Mouse (Mus musculus): Measurements from ENCODE around the gene Flywch1. TPM values are rescaled to one million over a fixed set of nuclear protein-coding genes. Genes with fewer than 3 reads are reported as not detected.

Gene Flywch1
- polyA plus RNA-seq (2016; fragmentation: Nextera tagmentation; extraction: Ambion mirVana): 64.1 and 67.5 TPM in 2 replicates

DNA sequence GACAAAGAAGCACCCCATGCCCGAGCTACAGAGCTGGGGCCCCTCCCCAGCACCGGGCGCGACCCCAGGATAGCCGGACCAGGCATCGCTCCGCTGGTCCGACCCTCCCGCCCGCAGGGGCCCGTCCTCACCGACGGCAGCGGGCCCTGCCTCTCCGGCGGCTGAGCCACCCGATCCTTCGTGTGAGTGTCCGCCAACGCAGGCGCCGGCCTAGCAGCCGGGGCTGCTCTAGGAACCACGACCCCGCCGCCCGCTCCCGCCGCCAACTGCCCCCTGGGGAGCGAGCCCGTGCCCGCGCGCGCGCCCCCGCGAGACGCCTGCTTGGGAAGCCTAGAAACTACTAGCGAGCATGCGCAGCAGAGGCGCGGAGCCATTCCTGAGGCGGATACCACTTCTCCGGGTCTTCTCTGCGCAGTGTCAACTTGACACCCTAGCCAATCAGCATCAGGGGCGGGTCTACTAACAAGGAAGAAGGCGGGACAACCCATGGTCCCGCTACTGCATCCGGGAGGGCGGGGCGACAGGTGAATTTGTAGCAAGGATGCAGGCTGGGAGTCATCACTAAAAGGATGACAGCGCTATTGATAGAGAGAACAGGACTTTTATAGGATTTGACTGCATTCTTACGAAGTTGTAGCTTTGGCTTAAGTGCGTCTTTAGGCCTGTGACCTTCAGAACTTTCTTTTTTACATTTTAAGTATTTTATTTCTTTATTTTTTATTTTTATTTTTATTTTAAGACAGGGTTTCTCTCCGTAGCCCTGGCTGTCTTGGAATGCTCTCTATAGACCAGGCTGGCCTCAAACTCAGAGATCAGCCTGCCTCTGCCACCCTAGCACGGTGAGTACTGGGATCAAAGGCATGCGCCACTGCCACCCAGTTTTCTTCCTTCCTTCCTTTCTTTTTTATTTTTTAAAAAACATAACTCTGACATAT lies at the start of gene Flywch1:
Gene Flywch1, minus strand, starts transcription at position 319 of the 935 bp plus-strand sequence.
- H3K27ac ChIP-seq (ENCODE audit: poor library complexity, severe bottlenecking): peak within 1 kb of the TSS; percentile 82
- no peaks in the 10 kb centered on the region for H3K27me3 ChIP-seq (replicated peaks)
- ATAC-seq (ENCODE audit: insufficient number of reproducible peaks, low FRiP score): peak; percentile 98
- H3K4me3 ChIP-seq: peak within 1 kb of the TSS; percentile 87
- H3K4me2 ChIP-seq: peak within 1 kb of the TSS; percentile 80
- H3K4me1 ChIP-seq (replicated peaks): peaks cover 8% of the 10 kb centered on the region
- no peaks in the 10 kb centered on the region for H3K9me3 ChIP-seq (replicated peaks)
- H3K36me3 ChIP-seq: peaks cover 12% of the 10 kb centered on the region
- WGBS: 3% methylated on average over 58 of the region's 58 CpGs
- H3K9ac ChIP-seq: peak within 1 kb of the TSS; percentile 93

DNA sequence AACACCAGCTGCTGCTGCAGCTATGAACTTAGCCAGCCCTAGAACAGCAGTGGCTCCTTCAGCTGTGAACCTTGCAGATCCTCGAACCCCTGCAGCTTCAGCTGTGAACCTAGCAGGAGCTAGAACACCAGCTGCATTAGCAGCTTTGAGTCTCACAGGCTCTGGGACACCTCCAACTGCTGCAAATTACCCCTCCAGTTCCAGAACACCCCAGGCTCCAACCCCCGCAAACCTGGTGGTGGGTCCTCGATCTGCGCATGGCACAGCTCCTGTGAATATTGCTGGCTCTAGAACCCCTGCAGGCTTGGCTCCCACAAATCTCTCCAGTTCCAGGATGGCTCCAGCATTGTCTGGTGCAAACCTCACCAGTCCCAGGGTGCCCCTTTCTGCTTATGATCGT lies 49.3 kb upstream of the Flywch1 start:
- WGBS: 94% methylated on average over 5 of the region's 5 CpGs
- H3K9ac ChIP-seq: no peak overlapping the region
- H3K4me3 ChIP-seq: no peak overlapping the region
- H3K36me3 ChIP-seq: peaks cover 99% of the 10 kb centered on the region
- H3K4me1 ChIP-seq (replicated peaks): 0 out of 2 replicates have a peak, but pooled peaks cover 4% of the 10 kb centered on the region
- H3K27ac ChIP-seq (ENCODE audit: poor library complexity, severe bottlenecking): no peak overlapping the region
- H3K27me3 ChIP-seq (replicated peaks): no peaks in the 10 kb centered on the region
- H3K9me3 ChIP-seq (replicated peaks): peaks cover 14% of the 10 kb centered on the region
- no peak overlapping the region for H3K4me2 ChIP-seq
- no peak for ATAC-seq (ENCODE audit: insufficient number of reproducible peaks, low FRiP score)

DNA sequence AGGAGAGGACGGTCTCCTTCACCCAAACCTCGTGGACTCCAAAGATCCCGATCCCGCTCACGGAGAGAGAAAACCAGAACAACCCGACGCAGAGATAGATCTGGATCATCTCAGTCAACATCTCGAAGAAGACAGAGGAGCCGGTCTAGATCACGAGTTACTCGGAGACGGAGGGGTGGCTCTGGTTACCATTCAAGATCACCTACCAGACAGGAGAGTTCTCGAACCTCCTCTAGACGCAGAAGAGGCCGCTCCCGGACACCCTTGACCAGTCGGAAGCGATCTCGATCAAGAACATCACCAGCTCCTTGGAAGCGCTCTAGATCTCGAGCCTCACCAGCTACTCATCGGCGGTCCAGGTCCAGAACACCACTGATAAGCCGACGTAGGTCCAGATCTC lies 47.8 kb upstream of the Flywch1 start:
- peaks cover 19% of the 10 kb centered on the region for H3K9me3 ChIP-seq (replicated peaks)
- WGBS: 98% methylated on average over 25 of the region's 25 CpGs
- peaks cover 98% of the 10 kb centered on the region for H3K36me3 ChIP-seq
- H3K4me1 ChIP-seq (replicated peaks): 0 out of 2 replicates have a peak, but pooled peaks cover 4% of the 10 kb centered on the region
- no peak overlapping the region for H3K4me2 ChIP-seq
- H3K4me3 ChIP-seq: no peak overlapping the region
- H3K27me3 ChIP-seq (replicated peaks): no peaks in the 10 kb centered on the region
- no peak overlapping the region for H3K9ac ChIP-seq
- no peak for ATAC-seq (ENCODE audit: insufficient number of reproducible peaks, low FRiP score)
- no peak overlapping the region for H3K27ac ChIP-seq (ENCODE audit: poor library complexity, severe bottlenecking)

DNA sequence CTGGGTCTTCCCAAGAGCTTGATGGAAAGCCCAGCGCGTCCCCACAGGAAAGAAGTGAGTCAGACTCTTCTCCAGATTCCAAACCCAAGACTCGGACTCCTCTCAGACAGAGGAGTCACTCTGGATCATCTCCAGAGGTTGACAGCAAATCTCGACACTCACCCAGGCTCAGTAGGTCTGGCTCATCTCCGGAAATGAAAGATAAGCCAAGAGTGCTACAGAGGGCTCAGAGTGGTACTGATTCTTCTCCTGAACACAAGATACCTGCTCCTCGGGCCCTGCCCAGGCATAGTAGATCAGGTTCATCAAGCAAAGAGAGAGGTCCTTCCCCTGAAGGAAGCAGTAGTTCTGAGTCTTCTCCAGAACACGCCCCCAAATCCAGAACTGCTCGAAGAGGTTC lies 47.2 kb upstream of the Flywch1 start:
- peaks cover 98% of the 10 kb centered on the region for H3K36me3 ChIP-seq
- H3K4me3 ChIP-seq: no peak overlapping the region
- 95% methylated on average over 8 of the region's 8 CpGs for WGBS
- H3K27ac ChIP-seq (ENCODE audit: poor library complexity, severe bottlenecking): no peak overlapping the region
- no peak overlapping the region for H3K9ac ChIP-seq
- ATAC-seq (ENCODE audit: insufficient number of reproducible peaks, low FRiP score): no peak
- H3K4me1 ChIP-seq (replicated peaks): 0 out of 2 replicates have a peak, but pooled peaks cover 4% of the 10 kb centered on the region
- no peak overlapping the region for H3K4me2 ChIP-seq
- no peaks in the 10 kb centered on the region for H3K27me3 ChIP-seq (replicated peaks)
- H3K9me3 ChIP-seq (replicated peaks): peaks cover 19% of the 10 kb centered on the region

DNA sequence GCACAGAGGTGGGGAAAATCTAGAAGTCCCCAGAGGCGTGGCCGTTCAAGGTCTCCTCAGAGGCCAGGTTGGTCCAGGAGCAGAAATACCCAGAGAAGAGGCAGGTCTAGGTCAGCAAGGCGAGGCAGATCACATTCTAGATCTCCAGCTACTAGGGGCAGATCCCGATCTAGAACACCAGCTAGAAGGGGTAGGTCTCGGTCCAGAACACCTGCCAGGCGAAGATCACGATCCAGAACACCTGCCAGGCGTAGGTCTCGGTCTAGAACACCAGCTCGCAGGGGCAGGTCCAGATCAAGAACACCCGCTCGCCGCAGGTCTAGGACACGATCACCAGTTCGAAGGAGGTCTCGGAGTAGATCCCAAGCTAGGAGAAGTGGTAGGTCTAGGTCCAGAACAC lies 44.2 kb upstream of the Flywch1 start:
- Histone ChIP-seq H3K27me3 (replicated peaks) (no peaks in the 10 kb centered on the region), H3K36me3 (peaks cover 91% of the 10 kb centered on the region), H3K27ac (ENCODE audit: poor library complexity, severe bottlenecking) (no peak overlapping the region), H3K4me3 (no peak overlapping the region), H3K9me3 (replicated peaks) (peaks cover 19% of the 10 kb centered on the region), H3K4me2 (no peak overlapping the region), H3K4me1 (replicated peaks) (no peaks in the 10 kb centered on the region), H3K9ac (no peak overlapping the region)
- WGBS: over 99% methylated on average over 16 of the region's 16 CpGs
- no peak for ATAC-seq (ENCODE audit: insufficient number of reproducible peaks, low FRiP score)

DNA sequence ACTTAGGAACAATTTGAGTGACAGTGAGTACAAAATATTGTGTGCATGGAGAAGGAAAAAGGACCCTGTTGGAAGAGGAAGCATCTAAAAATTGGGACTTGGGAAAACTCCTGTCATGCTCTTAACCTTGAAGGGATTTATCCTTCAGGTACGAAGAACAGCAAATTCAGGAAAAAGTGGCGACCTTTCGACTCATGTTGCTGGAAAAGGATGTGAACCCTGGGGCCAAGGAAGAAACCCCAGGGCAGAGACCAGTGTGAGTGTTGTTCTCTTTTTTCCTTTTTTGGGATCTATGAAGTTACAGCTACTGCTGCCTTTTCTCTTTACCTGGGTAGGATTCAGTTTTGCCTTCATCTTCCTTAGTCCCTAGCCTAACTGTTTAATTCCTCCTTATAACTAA lies 36.5 kb upstream of the Flywch1 start:
- Histone ChIP-seq H3K36me3 (peaks cover 59% of the 10 kb centered on the region), H3K9me3 (replicated peaks) (no peaks in the 10 kb centered on the region), H3K9ac (no peak overlapping the region), H3K27ac (ENCODE audit: poor library complexity, severe bottlenecking) (no peak overlapping the region), H3K4me1 (replicated peaks) (peaks cover 23% of the 10 kb centered on the region), H3K27me3 (replicated peaks) (no peaks in the 10 kb centered on the region), H3K4me2 (no peak overlapping the region), H3K4me3 (no peak overlapping the region)
- ATAC-seq (ENCODE audit: insufficient number of reproducible peaks, low FRiP score): no peak
- 89% methylated on average over 3 of the region's 3 CpGs for WGBS

DNA sequence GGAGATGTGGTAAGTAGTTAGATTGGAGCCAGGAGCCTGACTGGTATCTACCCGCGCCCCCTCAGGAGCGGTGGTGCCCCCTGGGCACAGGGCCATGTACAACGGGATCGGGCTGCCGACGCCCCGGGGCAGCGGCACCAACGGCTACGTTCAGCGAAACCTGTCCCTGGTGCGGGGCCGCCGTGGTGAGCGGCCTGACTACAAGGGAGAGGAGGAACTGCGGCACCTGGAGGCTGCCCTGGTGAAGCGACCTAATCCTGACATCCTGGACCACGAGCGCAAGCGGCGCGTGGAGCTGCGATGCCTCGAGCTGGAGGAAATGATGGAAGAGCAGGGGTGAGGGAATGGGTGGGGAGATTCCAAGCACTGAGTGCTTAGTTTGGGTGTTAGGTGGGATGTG lies 35.5 kb upstream of the Flywch1 start:
- H3K9me3 ChIP-seq (replicated peaks): no peaks in the 10 kb centered on the region
- H3K36me3 ChIP-seq: peaks cover 50% of the 10 kb centered on the region
- peak overlapping the region; percentile 37 for H3K4me2 ChIP-seq
- no peak for ATAC-seq (ENCODE audit: insufficient number of reproducible peaks, low FRiP score)
- no peak overlapping the region for H3K27ac ChIP-seq (ENCODE audit: poor library complexity, severe bottlenecking)
- peaks cover 23% of the 10 kb centered on the region for H3K4me1 ChIP-seq (replicated peaks)
- H3K27me3 ChIP-seq (replicated peaks): no peaks in the 10 kb centered on the region
- peak overlapping the region; percentile 1; the same call in 1 of the 2 replicates for H3K4me3 ChIP-seq
- 76% methylated on average over 25 of the region's 25 CpGs for WGBS
- H3K9ac ChIP-seq: no peak overlapping the region

DNA sequence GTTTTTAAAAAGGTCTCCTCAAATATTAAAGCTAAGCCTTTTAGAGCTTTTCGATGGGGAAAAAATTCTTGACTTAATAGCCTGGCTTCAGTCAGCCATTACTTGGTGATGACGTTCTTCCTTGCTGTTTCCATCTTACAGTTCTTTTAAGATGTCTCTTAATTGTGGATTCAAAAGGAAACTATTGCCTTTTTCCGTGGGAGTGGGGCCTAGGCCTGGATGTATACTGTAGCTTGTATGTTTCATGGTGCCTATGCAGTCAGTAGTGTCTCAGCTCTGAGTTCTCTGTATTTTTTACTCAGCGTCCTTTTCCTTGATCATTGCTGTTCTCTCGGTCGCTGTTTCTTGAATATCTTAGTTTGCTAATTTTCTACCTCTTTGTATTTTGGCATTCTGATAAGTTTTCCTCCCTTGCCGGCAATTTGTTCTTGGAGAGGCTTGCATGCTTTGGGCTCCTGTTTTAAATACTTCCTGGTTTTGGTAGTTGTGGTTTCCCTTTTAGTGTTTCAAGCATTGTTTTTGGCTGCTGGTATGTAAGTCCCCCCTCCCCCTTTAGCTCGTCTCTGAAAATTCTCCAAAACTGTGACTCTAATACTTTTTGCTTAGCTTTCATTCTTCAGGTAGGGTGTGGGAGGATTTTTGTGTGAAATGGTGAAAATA lies 33.2 kb upstream of the Flywch1 start:
- no peaks in the 10 kb centered on the region for H3K9me3 ChIP-seq (replicated peaks)
- peaks cover 23% of the 10 kb centered on the region for H3K4me1 ChIP-seq (replicated peaks)
- no peaks in the 10 kb centered on the region for H3K27me3 ChIP-seq (replicated peaks)
- ATAC-seq (ENCODE audit: insufficient number of reproducible peaks, low FRiP score): no peak
- peak overlapping the region; percentile 99 for H3K4me3 ChIP-seq
- 2% methylated on average over 8 of the region's 8 CpGs for WGBS
- H3K36me3 ChIP-seq: peaks cover 29% of the 10 kb centered on the region
- peak overlapping the region; percentile 92 for H3K4me2 ChIP-seq
- H3K27ac ChIP-seq (ENCODE audit: poor library complexity, severe bottlenecking): peak overlapping the region; percentile 97
- peak overlapping the region; percentile 100 for H3K9ac ChIP-seq

DNA sequence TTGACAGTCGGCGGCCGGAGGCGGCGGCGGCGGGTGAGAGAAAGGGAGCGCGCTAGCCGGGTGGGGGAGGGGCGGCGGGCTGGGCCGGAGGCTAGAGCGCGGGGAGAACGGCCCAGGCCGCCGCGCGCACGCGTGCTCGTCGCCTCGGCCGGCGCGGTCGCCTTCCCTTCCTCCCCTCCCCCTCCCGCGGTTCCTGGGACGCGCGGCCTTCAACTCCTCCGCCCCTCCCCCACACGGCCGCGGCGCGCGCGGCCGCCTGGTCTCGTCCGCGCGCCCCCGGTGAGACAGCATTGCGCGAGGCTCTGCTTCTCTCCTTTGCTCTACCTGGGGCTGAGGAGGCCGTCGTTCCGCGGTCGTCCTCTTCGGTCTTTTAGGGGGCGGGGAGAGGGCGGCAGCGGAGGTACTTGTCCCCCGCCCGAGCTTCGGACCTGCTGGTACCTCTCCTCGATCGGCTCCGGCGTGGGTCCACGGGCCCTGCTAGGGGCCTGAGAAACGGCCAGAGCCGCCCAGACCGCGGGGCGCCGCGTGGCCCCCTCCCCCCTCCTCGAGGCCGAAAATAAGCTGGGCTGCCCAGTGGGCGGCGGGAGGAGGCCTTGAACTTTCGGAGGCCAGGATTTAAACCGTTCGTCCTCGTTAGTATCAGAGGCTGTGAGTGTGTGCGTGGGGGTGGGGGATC lies 32.1 kb upstream of the Flywch1 start:
- Histone ChIP-seq H3K9me3 (replicated peaks) (no peaks in the 10 kb centered on the region), H3K9ac (peak overlapping the region; percentile 100), H3K27me3 (replicated peaks) (no peaks in the 10 kb centered on the region), H3K4me1 (replicated peaks) (peaks cover 23% of the 10 kb centered on the region), H3K4me2 (peak overlapping the region; percentile 92), H3K36me3 (peaks cover 18% of the 10 kb centered on the region), H3K27ac (ENCODE audit: poor library complexity, severe bottlenecking) (peak overlapping the region; percentile 97), H3K4me3 (peak overlapping the region; percentile 99)
- ATAC-seq (ENCODE audit: insufficient number of reproducible peaks, low FRiP score): peak; percentile 81
- under 1% methylated on average over 55 of the region's 83 CpGs for WGBS

DNA sequence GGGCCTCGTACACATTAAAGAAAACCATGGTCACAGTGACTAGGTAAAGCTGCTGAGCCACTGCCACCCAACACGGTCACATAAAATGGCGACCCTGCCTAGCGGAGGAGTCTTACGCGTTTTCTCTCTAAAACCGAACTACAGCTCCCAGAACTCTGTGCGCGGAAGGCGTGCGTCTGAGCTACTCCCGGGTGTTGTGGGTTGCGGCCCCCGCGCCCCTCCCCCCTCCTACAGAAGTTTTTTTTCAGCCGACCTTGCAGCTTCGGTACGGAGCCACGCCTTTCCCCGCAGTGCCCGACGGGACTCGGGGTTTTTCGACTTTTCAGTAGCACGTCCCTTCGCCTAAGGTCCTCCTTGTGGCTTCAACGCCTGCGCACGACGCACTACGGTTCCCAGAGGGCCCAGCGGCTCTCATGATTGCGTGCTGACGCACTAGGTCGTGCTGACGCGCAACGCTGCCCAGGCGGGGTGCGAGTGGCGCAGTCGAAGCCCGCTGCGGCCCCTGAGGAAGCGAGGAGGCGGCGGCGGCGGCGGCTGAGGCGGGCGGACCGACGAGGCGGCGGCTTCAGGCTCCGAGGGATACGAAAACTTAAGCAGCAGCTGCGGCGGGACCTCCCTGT lies 31.5 kb upstream of the Flywch1 start:
- WGBS: under 1% methylated on average over 55 of the region's 60 CpGs
- Histone ChIP-seq H3K4me3 (peak overlapping the region; percentile 99), H3K4me1 (replicated peaks) (peaks cover 21% of the 10 kb centered on the region), H3K27ac (ENCODE audit: poor library complexity, severe bottlenecking) (peak overlapping the region; percentile 97), H3K27me3 (replicated peaks) (no peaks in the 10 kb centered on the region), H3K4me2 (peak overlapping the region; percentile 92), H3K36me3 (peaks cover 12% of the 10 kb centered on the region), H3K9ac (peak overlapping the region; percentile 100), H3K9me3 (replicated peaks) (no peaks in the 10 kb centered on the region)
- peak; percentile 98 for ATAC-seq (ENCODE audit: insufficient number of reproducible peaks, low FRiP score)
